Mouse (Mus musculus) myocyte (in vitro differentiated cells): ENCODE data around the gene Aamp. TPM values are rescaled to one million over a fixed set of nuclear protein-coding genes. Genes with fewer than 3 reads are reported as not detected.

Source experiments
- H3K27me3 ChIP-seq: one replicate; pipeline ENCODE4 v1.6.1; 2011; ENCODE audit not compliant: control insufficient read depth, insufficient read depth, insufficient read length
- H3K36me3 ChIP-seq: one replicate; pipeline ENCODE4 v1.6.1; 2011; ENCODE audit not compliant: control insufficient read depth, insufficient read depth
- H3K4me2 ChIP-seq: one replicate; pipeline ENCODE4 v1.6.1; 2011; ENCODE audit warnings: low read depth, control low read depth
- H3K4me3 ChIP-seq: one replicate; pipeline ENCODE4 v1.5.1; 2011; ENCODE audit warnings: mild to moderate bottlenecking, control low read depth, moderate library complexity
- H3K79me2 ChIP-seq: one replicate; pipeline ENCODE4 v1.6.1; 2011; ENCODE audit not compliant: control insufficient read depth, insufficient read depth
- H3ac ChIP-seq: one replicate; pipeline ENCODE4 v1.6.1; 2011; ENCODE audit not compliant: control insufficient read depth, insufficient read length
- CEBPB ChIP-seq: IDR thresholded peaks from 2 replicates; pipeline ENCODE4 v1.6.1; 2011; ENCODE audit warnings: mild to moderate bottlenecking, moderate library complexity; ENCODE audit not compliant: poor library complexity, insufficient read depth, severe bottlenecking
- E2F4 ChIP-seq: IDR thresholded peaks from one replicate; pipeline ENCODE4 v1.6.1; 2011; ENCODE audit warnings: mild to moderate bottlenecking, control low read depth, moderate library complexity; ENCODE audit not compliant: insufficient read depth
- MAX ChIP-seq: IDR thresholded peaks from one replicate; pipeline ENCODE4 v1.6.1; 2011; ENCODE audit warnings: low read depth, mild to moderate bottlenecking, control low read depth
- MYOD1 ChIP-seq, 3 experiments: IDR thresholded peaks; one replicate each; pipeline ENCODE4 v1.6.1; 2011; ENCODE audit warnings: control low read depth in 2 of 3, low read depth in 2 of 3, mild to moderate bottlenecking in 2 of 3, moderate library complexity in 1 of 3; ENCODE audit not compliant: insufficient read length in 2 of 3, control insufficient read depth in 1 of 3
- MYOG ChIP-seq, 3 experiments: IDR thresholded peaks; one replicate each; pipeline ENCODE4 v1.6.1; 2011; ENCODE audit warnings: control low read depth in 2 of 3, low read depth in 2 of 3, mild to moderate bottlenecking in 2 of 3; ENCODE audit not compliant: insufficient read length in 2 of 3, control insufficient read depth in 1 of 3, insufficient read depth in 1 of 3
- POLR2A ChIP-seq: IDR thresholded peaks from one replicate; pipeline ENCODE4 v1.6.1; 2011; ENCODE audit warnings: low read depth, mild to moderate bottlenecking, control low read depth, moderate library complexity; ENCODE audit not compliant: insufficient read length
- POLR2AphosphoS2 ChIP-seq: IDR thresholded peaks from one replicate; pipeline ENCODE4 v1.6.1; 2011; ENCODE audit warnings: low read depth, control low read depth; ENCODE audit not compliant: insufficient read length
- REST ChIP-seq: IDR thresholded peaks from one replicate; pipeline ENCODE4 v1.6.1; 2011; ENCODE audit warnings: mild to moderate bottlenecking, control low read depth, moderate library complexity; ENCODE audit not compliant: insufficient read depth, insufficient read length
- SRF ChIP-seq: IDR thresholded peaks from one replicate; pipeline ENCODE4 v1.6.1; 2011; ENCODE audit warnings: low read depth; ENCODE audit not compliant: control insufficient read depth, insufficient read length
- TCF12 ChIP-seq: IDR thresholded peaks from one replicate; pipeline ENCODE4 v1.6.1; 2011; ENCODE audit warnings: mild to moderate bottlenecking, control low read depth; ENCODE audit not compliant: poor library complexity, insufficient read depth, severe bottlenecking
- TCF3 ChIP-seq: IDR thresholded peaks from one replicate; pipeline ENCODE4 v1.6.1; 2011; ENCODE audit warnings: low read depth, control low read depth; ENCODE audit not compliant: insufficient read length
- USF1 ChIP-seq: IDR thresholded peaks from one replicate; pipeline ENCODE4 v1.6.1; 2011; ENCODE audit warnings: low read depth, mild to moderate bottlenecking, control low read depth, moderate library complexity
- polyA plus RNA-seq: library from polyadenylated mRNA; unstranded; fragments of >200 nt; fragmentation: generic; extraction: Trizol; gene quantifications from one replicate; pipeline ENCODE4 v1.2.1, GENCODE M21; 2012; ENCODE audit warnings: missing spikeins

The Aamp gene
- polyA plus RNA-seq, 1 experiment = 199 TPM

DNA sequence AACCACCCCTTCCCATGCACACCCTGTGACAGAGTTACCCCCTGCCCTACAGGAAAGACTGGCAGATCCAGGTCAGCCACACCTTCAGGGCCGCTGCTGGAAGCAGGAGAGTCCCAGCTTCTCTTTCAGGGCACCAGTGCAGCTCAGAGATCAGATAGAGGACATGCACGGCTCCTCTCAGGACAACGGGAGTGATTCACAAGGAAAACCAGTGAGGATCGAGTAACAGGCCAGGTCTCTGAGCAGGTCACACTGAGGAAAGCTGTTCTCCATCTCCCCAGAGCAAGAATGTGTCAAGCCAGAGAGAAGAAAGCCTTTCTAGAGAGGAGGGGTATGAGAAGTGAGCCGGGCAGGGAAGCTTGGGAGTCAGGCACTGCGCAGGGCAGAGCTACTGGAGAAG lies 11.9 kb upstream of the Aamp start:
- Histone ChIP-seq H3ac (no peak overlapping the region), H3K36me3 (peaks cover 19% of the 10 kb centered on the region), H3K4me3 (no peak overlapping the region), H3K79me2 (peaks cover 52% of the 10 kb centered on the region), H3K27me3 (no peaks in the 10 kb centered on the region), H3K4me2 (peak overlapping the region; percentile 85)
- no peak for TF ChIP-seq REST
- no peak for TF ChIP-seq POLR2A
- no peak for TF ChIP-seq TCF12
- TF ChIP-seq MYOD1 (IDR thresholded peaks at IDR 0.05; ENCODE audit: control insufficient read depth in 1 of 3, insufficient read length in 2 of 3, low read depth in 2 of 3) = no peak
- no peak for TF ChIP-seq TCF3

DNA sequence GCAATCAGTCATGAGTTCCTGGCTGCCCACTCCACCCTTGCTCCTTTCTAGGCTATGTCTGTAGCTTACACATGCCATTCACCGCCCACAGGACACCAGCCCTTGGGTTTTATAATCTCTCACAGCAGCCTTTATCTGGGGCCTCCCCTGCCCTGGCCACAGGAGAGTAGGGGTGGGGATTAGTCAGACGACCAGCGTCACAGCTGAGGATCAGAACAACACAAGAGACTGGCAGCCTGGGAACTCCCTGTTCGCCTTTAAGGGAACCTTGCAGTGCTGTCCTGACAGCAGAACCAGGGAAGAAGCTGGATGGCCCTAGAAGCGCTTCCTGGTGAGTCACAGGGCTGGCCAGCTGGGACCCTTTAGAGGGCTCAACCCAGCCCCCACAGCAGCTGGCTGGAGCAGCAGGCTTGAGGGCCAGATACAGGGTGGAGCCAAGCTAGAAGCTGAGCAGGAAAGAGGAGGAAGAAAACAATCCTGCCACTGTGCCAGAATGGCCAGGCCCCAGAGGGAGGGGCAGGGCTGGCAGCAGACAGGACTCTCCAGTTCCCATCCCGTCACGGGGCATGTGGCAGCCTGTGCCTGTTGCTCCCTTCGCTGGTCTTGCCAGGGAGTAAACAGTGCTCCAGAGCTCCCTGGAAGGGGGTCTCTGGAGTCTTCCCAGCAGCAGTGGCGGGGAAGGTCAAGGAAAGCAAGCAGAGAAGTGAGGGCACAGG lies 11.1 kb upstream of the Aamp start:
- Histone ChIP-seq H3K4me2 (peak overlapping the region; percentile 85), H3ac (no peak overlapping the region), H3K4me3 (no peak overlapping the region), H3K79me2 (peaks cover 43% of the 10 kb centered on the region), H3K27me3 (no peaks in the 10 kb centered on the region), H3K36me3 (peaks cover 22% of the 10 kb centered on the region)
- TF ChIP-seq REST = no peak
- peak; percentile 30 to 88 (median 84) for TF ChIP-seq MYOD1 (IDR thresholded peaks at IDR 0.05; ENCODE audit: control insufficient read depth in 1 of 3, insufficient read length in 2 of 3, low read depth in 2 of 3)
- TF ChIP-seq USF1 = no peak
- peak; percentile 93 for TF ChIP-seq POLR2A
- no peak for TF ChIP-seq E2F4
- no peak for TF ChIP-seq CEBPB
- TF ChIP-seq POLR2AphosphoS2 = peak; percentile 93
- peak; percentile 10 for TF ChIP-seq MAX
- TF ChIP-seq TCF3 = peak; percentile 62
- TF ChIP-seq TCF12 = peak; percentile 90
- TF ChIP-seq MYOG (IDR thresholded peaks at IDR 0.05; ENCODE audit: control insufficient read depth in 1 of 3, insufficient read depth in 1 of 3, insufficient read length in 2 of 3, low read depth in 2 of 3) = peak; percentile 79 to 96 (median 85)
- TF ChIP-seq SRF = no peak

DNA sequence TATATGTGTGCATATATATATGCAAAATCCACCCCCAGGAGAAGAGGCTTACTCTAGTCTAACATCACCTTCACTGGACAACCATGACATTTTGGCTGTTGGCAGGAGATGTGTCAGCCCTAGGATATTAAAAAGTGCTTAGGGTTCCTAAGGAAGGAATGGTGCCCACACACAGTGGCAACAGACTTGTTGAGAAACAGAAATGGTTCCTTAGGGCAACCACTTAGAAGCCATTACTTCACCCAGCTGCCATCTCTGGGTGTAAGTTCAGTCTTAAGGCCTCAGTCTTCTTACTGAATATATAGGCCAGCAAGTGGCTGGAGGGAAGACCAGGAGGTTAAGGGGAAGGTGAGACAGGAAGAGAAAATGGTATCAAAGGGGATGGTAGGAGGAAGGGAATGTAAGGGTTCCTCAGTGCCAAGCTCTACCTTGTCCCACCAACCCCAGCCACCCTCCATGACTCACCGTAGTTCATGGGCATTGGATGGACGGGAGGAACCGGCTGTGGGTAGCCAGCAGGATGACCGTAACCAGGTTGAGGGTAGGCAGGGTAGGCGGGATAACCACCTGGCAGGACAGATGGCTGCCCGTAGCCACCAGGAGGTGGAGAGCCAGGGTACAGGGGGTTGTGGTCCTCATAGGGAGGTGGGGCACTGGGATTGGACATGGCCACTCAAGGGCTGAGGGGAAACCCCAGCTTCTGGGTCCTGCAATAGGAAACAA lies 10.4 kb upstream of the Aamp start:
- H3K27me3 ChIP-seq = no peaks in the 10 kb centered on the region
- H3K4me2 ChIP-seq = peak overlapping the region; percentile 83
- H3K4me3 ChIP-seq = peak overlapping the region; percentile 7
- no peak overlapping the region for H3ac ChIP-seq
- peaks cover 36% of the 10 kb centered on the region for H3K79me2 ChIP-seq
- no peak for TF ChIP-seq TCF12
- peak in 2 of 3 experiments; percentile 53 to 94 for TF ChIP-seq MYOD1 (IDR thresholded peaks at IDR 0.05; ENCODE audit: control insufficient read depth in 1 of 3, insufficient read length in 2 of 3, low read depth in 2 of 3)
- peak in 2 of 3 experiments; percentile 20 to 82 for TF ChIP-seq MYOG (IDR thresholded peaks at IDR 0.05; ENCODE audit: control insufficient read depth in 1 of 3, insufficient read depth in 1 of 3, insufficient read length in 2 of 3, low read depth in 2 of 3)
- no peak for TF ChIP-seq E2F4
- no peak for TF ChIP-seq MAX
- peak; percentile 21 for TF ChIP-seq POLR2AphosphoS2
- peak; percentile 53 for TF ChIP-seq TCF3
- peak; percentile 29 for TF ChIP-seq POLR2A
- peaks cover 25% of the 10 kb centered on the region for H3K36me3 ChIP-seq

DNA sequence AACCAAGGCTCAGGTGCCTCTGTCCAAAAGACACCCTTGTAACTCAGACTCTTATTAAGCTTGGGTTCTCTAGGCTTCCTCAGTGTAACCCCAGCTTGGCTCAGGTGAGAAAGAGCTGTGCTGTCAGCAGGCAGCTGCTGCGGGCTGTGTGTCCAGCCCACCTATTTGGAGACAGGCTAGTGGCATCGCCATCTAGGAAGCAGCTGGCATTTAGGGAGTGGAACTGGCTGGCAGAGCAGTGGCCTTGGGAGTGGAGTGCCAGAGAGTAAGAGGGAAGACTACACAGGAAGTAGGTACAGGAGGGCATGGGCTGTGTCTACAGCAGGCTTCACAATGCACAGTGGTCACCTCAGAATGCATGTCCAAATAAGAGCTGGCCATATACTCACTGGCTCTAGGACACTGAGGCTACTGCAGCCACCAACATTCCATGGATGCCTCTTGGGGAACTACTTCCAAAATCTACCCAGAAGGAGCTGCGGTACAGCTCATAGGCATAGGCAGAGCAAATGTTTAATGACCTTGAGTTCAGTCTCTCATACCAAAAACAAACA lies 9.6 kb upstream of the Aamp start:
- TF ChIP-seq MYOG (IDR thresholded peaks at IDR 0.05; ENCODE audit: control insufficient read depth in 1 of 3, insufficient read depth in 1 of 3, insufficient read length in 2 of 3, low read depth in 2 of 3) = peak; percentile 58 to 90 (median 70)
- TF ChIP-seq TCF12 = no peak
- peak; percentile 20 for TF ChIP-seq POLR2A
- peak; percentile 31 to 93 (median 57) for TF ChIP-seq MYOD1 (IDR thresholded peaks at IDR 0.05; ENCODE audit: control insufficient read depth in 1 of 3, insufficient read length in 2 of 3, low read depth in 2 of 3)
- Histone ChIP-seq H3K4me2 (peak overlapping the region; percentile 53), H3K36me3 (peaks cover 32% of the 10 kb centered on the region), H3K4me3 (peak overlapping the region; percentile 7), H3K79me2 (peaks cover 29% of the 10 kb centered on the region), H3K27me3 (no peaks in the 10 kb centered on the region), H3ac (no peak overlapping the region)
